9 mouse cellular contexts compared by ENCODE assay signal in the genomic region with DNA sequence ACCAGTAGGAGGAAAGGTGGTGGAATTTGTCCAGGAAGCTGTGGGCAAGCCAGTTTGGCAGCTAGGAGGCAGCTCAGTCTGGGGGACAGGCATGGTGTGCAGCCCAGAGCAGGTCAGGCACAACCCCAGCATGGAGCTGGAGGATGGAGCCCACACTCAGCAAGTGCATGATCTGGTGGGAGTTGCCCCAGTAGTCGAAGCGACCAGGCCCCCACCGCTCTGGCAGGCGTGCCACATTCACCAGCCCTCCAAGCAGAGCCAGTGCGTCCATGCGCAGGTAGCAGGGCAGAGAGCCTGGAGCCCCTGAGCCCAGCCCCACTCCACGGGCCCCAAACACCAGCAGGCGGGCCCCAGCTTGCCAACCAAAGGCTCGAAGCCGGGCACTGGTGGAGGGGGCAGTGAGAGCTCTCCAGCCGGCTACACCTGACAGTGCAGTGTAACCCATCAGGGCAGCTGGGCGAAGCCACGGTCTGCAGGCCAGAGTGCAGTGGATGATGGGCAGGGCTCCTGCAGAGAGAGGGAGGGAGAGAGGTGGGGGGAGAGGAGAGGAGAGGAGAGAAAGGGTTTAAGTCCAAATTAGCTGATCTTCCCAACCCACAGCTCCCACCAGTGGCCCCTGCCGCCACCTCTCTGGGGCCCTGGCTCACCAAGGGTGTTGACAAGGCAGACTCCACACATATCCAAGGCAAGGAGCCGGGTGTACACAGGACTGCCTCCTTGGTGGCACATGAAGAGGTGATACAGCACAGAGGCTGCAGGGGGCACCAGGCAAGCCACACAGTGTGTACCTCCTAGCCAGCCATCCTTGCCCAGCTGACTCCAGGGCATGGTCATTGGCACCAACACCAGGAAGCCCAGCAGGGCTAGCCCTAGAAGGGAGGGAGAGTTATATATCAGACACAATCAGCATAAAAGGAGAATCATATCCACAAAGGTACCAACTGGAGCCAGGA. TPM values are rescaled to one million over a fixed set of nuclear protein-coding genes. Genes with fewer than 3 reads are reported as not detected.
A peak's percentile ranks its signal among the peaks of the same experiment; 100 is the strongest.
DNase-seq lines count a peak whose midpoint lies in the region; ATAC-seq lines count a peak whose summit lies in the region.
"Had no signal": no experiment of that assay in that cellular context is flagged by ENCODE, and none has a peak within 500 bp of the region (broad histone marks: within the 10 kb centered on the region; RNA-seq: fewer than 3 reads in every experiment).

No protein-coding gene starts in this region.

- WGBS in forebrain, embryonic 10.5 days: 64% methylated on average over 15 of the region's 15 CpGs
- WGBS in forebrain, embryonic 16.5 days: 58% methylated on average over 15 of the region's 15 CpGs

- H3K9ac ChIP-seq in forebrain, embryonic 16.5 days (replicated peaks; ENCODE audit: low read depth, low read length): no peak overlapping the region

- peak overlapping the region; percentile 79; the same call in 1 of the 2 replicates for H3K4me3 ChIP-seq in forebrain, embryonic 10.5 days
- no peak overlapping the region for H3K4me3 ChIP-seq in forebrain, embryonic 16.5 days (replicated peaks; ENCODE audit: low read length)

- no peak for DNase-seq in forebrain, embryonic 10.5 days (ENCODE audit: extremely low spot score, low spot score)
- DNase-seq in thymus, postnatal 4 days: peak; percentile 47
- no peak for DNase-seq in thymus, postnatal 0 days (ENCODE audit: low spot score)
- no peak for DNase-seq in layer of hippocampus, postnatal 25 days (ENCODE audit: extremely low spot score in 1 of 2, low spot score in 1 of 2)
- no peak for DNase-seq in right cerebral cortex, postnatal 10 days (ENCODE audit: low spot score in 2 of 2)

- H3K9me3 ChIP-seq in forebrain, embryonic 10.5 days: 0 out of 2 replicates have a peak, but pooled peaks cover 7% of the 10 kb centered on the region
- no peaks in the 10 kb centered on the region for H3K9me3 ChIP-seq in forebrain, embryonic 16.5 days (ENCODE audit: control insufficient read depth, low read length)

- H3K27ac ChIP-seq in forebrain, embryonic 10.5 days: no peak overlapping the region
- no peak overlapping the region for H3K27ac ChIP-seq in forebrain, embryonic 16.5 days (ENCODE audit: low read length)

- no peak for ATAC-seq in forebrain, embryonic 16.5 days
- ATAC-seq in megakaryocyte progenitor cell, adult 5-6 weeks (replicated peaks; ENCODE audit: poor library complexity): peak; percentile 40; the same call in 1 of the 2 replicates
- ATAC-seq in erythroid progenitor cell, adult 5-6 weeks (replicated peaks; ENCODE audit: low FRiP score, poor library complexity, severe bottlenecking): no peak

- H3K4me2 ChIP-seq in forebrain, embryonic 16.5 days (ENCODE audit: low read length): no peak overlapping the region

- H3K27me3 ChIP-seq in forebrain, embryonic 10.5 days (ENCODE audit: poor library complexity, severe bottlenecking): peaks cover 67% of the 10 kb centered on the region
- H3K27me3 ChIP-seq in forebrain, embryonic 16.5 days (replicated peaks; ENCODE audit: control insufficient read depth, insufficient read depth, low read length): peaks cover 23% of the 10 kb centered on the region

- H3K4me1 ChIP-seq in forebrain, embryonic 10.5 days: peaks cover 45% of the 10 kb centered on the region
- peaks cover 33% of the 10 kb centered on the region for H3K4me1 ChIP-seq in forebrain, embryonic 16.5 days (replicated peaks; ENCODE audit: control insufficient read depth, insufficient read depth, low read length)

- peaks cover 53% of the 10 kb centered on the region for H3K36me3 ChIP-seq in forebrain, embryonic 10.5 days (replicated peaks)
- peaks cover 6% of the 10 kb centered on the region; the same call in 1 of the 2 replicates for H3K36me3 ChIP-seq in forebrain, embryonic 16.5 days (ENCODE audit: control insufficient read depth, insufficient read depth)

RNA-seq across cellular contexts. Expression of gene Paqr4, which starts 2.9 kb away (rescaled TPM):
- polyA plus RNA-seq in forebrain, embryonic 10.5 days (2016; fragmentation: Nextera tagmentation; extraction: Ambion mirVana): 21.5 and 23.9 TPM in 2 replicates
- polyA plus RNA-seq in forebrain, embryonic 16.5 days (2015; fragmentation: Nextera tagmentation; extraction: Ambion mirVana): 40.8 and 45.6 TPM in 2 replicates
- polyA plus RNA-seq in thymus, postnatal 0 days (2015; fragmentation: Nextera tagmentation; extraction: Ambion mirVana): 6.1 and 7.6 TPM in 2 replicates
- 1.3 and 1.6 TPM in 2 replicates for total RNA-seq in megakaryocyte progenitor cell, adult 5-6 weeks (2015)
- total RNA-seq in megakaryocyte progenitor cell, adult 5-6 weeks (2017): 1.9 and 2.4 TPM in 2 replicates
- total RNA-seq in erythroid progenitor cell, adult 5-6 weeks (2015; ENCODE audit: low replicate concordance): 1.4 and 10.1 TPM in 2 replicates
- total RNA-seq in erythroid progenitor cell, adult 5-6 weeks (2017; ENCODE audit: low replicate concordance): 7.5 and 11.2 TPM in 2 replicates
- 10 to 100 TPM; 55.1 to 58.7 TPM for total RNA-seq in layer of hippocampus, postnatal 25 days (2021)

RNA-seq across cellular contexts. Expression of gene Kremen2, which starts 7.9 kb away (rescaled TPM):
- polyA plus RNA-seq in forebrain, embryonic 10.5 days (2016; fragmentation: Nextera tagmentation; extraction: Ambion mirVana): 1.5 and 2.9 TPM in 2 replicates
- 0.41 and 1.0 TPM in 2 replicates for polyA plus RNA-seq in forebrain, embryonic 16.5 days (2015; fragmentation: Nextera tagmentation; extraction: Ambion mirVana)
- polyA plus RNA-seq in thymus, postnatal 0 days (2015; fragmentation: Nextera tagmentation; extraction: Ambion mirVana): 7.2 and 7.3 TPM in 2 replicates
- total RNA-seq in megakaryocyte progenitor cell, adult 5-6 weeks (2015): 0.05 TPM in 1 of 2 replicates, not detected in the other
- total RNA-seq in megakaryocyte progenitor cell, adult 5-6 weeks (2017): not detected in 2 replicates
- total RNA-seq in erythroid progenitor cell, adult 5-6 weeks (2015; ENCODE audit: low replicate concordance): not detected in 2 replicates
- total RNA-seq in erythroid progenitor cell, adult 5-6 weeks (2017; ENCODE audit: low replicate concordance): not detected in 2 replicates
- under 1 TPM; 0.28 to 0.49 TPM for total RNA-seq in layer of hippocampus, postnatal 25 days (2021)
- total RNA-seq: common myeloid progenitor, adult 5-6 weeks had no signal

RNA-seq across cellular contexts. Expression of gene Pkmyt1, which starts 11.6 kb away (rescaled TPM):
- 63.3 and 64.5 TPM in 2 replicates for polyA plus RNA-seq in forebrain, embryonic 10.5 days (2016; fragmentation: Nextera tagmentation; extraction: Ambion mirVana)
- polyA plus RNA-seq in forebrain, embryonic 16.5 days (2015; fragmentation: Nextera tagmentation; extraction: Ambion mirVana): 22.3 and 25.0 TPM in 2 replicates
- polyA plus RNA-seq in thymus, postnatal 0 days (2015; fragmentation: Nextera tagmentation; extraction: Ambion mirVana): 35.9 and 40.1 TPM in 2 replicates
- total RNA-seq in megakaryocyte progenitor cell, adult 5-6 weeks (2015): 34.5 and 36.9 TPM in 2 replicates
- 17.3 and 20.5 TPM in 2 replicates for total RNA-seq in megakaryocyte progenitor cell, adult 5-6 weeks (2017)
- total RNA-seq in erythroid progenitor cell, adult 5-6 weeks (2015; ENCODE audit: low replicate concordance): 50.3 and 81.4 TPM in 2 replicates
- 30.7 and 39.9 TPM in 2 replicates for total RNA-seq in erythroid progenitor cell, adult 5-6 weeks (2017; ENCODE audit: low replicate concordance)
- total RNA-seq in layer of hippocampus, postnatal 25 days (2021): 1 to 10 TPM; 2.7 to 3.7 TPM

RNA-seq across cellular contexts. Expression of gene 1520401A03Rik, which starts 15.2 kb away (rescaled TPM):
- 0.06 TPM in 1 of 2 replicates, not detected in the other for polyA plus RNA-seq in forebrain, embryonic 10.5 days (2016; fragmentation: Nextera tagmentation; extraction: Ambion mirVana)
- not detected in 2 replicates for polyA plus RNA-seq in forebrain, embryonic 16.5 days (2015; fragmentation: Nextera tagmentation; extraction: Ambion mirVana)
- polyA plus RNA-seq in thymus, postnatal 0 days (2015; fragmentation: Nextera tagmentation; extraction: Ambion mirVana): 0.26 and 0.77 TPM in 2 replicates
- total RNA-seq in megakaryocyte progenitor cell, adult 5-6 weeks (2015): not detected in 2 replicates
- total RNA-seq in megakaryocyte progenitor cell, adult 5-6 weeks (2017): not detected in 2 replicates
- total RNA-seq in erythroid progenitor cell, adult 5-6 weeks (2015; ENCODE audit: low replicate concordance): not detected in 2 replicates
- total RNA-seq in erythroid progenitor cell, adult 5-6 weeks (2017; ENCODE audit: low replicate concordance): not detected in 2 replicates
- total RNA-seq in layer of hippocampus, postnatal 25 days (2021): under 1 TPM; 0.17 to 0.61 TPM
- total RNA-seq: common myeloid progenitor, adult 5-6 weeks had no signal

RNA-seq across cellular contexts. Expression of gene Flywch1, which starts 33.6 kb away (rescaled TPM):
- 190 and 197 TPM in 2 replicates for polyA plus RNA-seq in forebrain, embryonic 10.5 days (2016; fragmentation: Nextera tagmentation; extraction: Ambion mirVana)
- 151 and 156 TPM in 2 replicates for polyA plus RNA-seq in forebrain, embryonic 16.5 days (2015; fragmentation: Nextera tagmentation; extraction: Ambion mirVana)
- polyA plus RNA-seq in thymus, postnatal 0 days (2015; fragmentation: Nextera tagmentation; extraction: Ambion mirVana): 37.7 and 41.0 TPM in 2 replicates
- total RNA-seq in megakaryocyte progenitor cell, adult 5-6 weeks (2015): 4.7 and 5.1 TPM in 2 replicates
- 9.9 and 10.6 TPM in 2 replicates for total RNA-seq in megakaryocyte progenitor cell, adult 5-6 weeks (2017)
- 2.1 and 2.9 TPM in 2 replicates for total RNA-seq in erythroid progenitor cell, adult 5-6 weeks (2015; ENCODE audit: low replicate concordance)
- total RNA-seq in erythroid progenitor cell, adult 5-6 weeks (2017; ENCODE audit: low replicate concordance): 3.4 and 14.2 TPM in 2 replicates
- total RNA-seq in layer of hippocampus, postnatal 25 days (2021): 100 to 1,000 TPM; 263 to 298 TPM

Comparison
In these comparisons a context has a peak if more than half of its experiments do, and no peak if none do; other contexts are left out.
1. RNA of gene Paqr4, which starts 2.9 kb away (total RNA-seq): 55.1 to 58.7 TPM in layer of hippocampus, postnatal 25 days; 1.4 to 11.2 TPM in erythroid progenitor cell, adult 5-6 weeks and 1.3 to 2.4 TPM in megakaryocyte progenitor cell, adult 5-6 weeks; every median in the first group is over 4 times any median in the second.